Mouse (Mus musculus) lung, postnatal 0 days (tissue): ENCODE data around the gene Lyst. TPM values are rescaled to one million over a fixed set of nuclear protein-coding genes. Genes with fewer than 3 reads are reported as not detected.

ENCODE experiments used
- ATAC-seq: fragments of 200-750 bp; cut with Nextera tagmentation; 2 replicates; pipeline ENCODE4 v1.8.0; 2017; ENCODE audit warnings: moderate library complexity
- DNase-seq: peaks from one replicate; pipeline ENCODE4 v3.0.0-alpha.2; 2016; ENCODE audit warnings: low spot score
- H3K27ac ChIP-seq: fragments of 300-500 bp; sonication (generic); 2 replicates; pipeline ENCODE4 v1.5.1; 2014; ENCODE audit warnings: antibody characterized with exemption, mild to moderate bottlenecking, low read length, mixed read lengths
- H3K27me3 ChIP-seq: fragments of 300-500 bp; sonication (generic); replicated peaks from 2 replicates; pipeline ENCODE4 v1.6.1; 2014; ENCODE audit warnings: low read length, mixed read lengths; ENCODE audit not compliant: insufficient read depth
- H3K36me3 ChIP-seq: fragments of 300-500 bp; sonication (generic); 2 replicates; pipeline ENCODE4 v1.6.1; 2014; ENCODE audit warnings: low read length, mixed read lengths; ENCODE audit not compliant: insufficient read depth
- H3K4me1 ChIP-seq: fragments of 300-500 bp; sonication (generic); 2 replicates; pipeline ENCODE4 v1.6.1; 2014; ENCODE audit warnings: antibody characterized with exemption, low read depth, low read length, mixed read lengths; ENCODE audit not compliant: insufficient read depth
- H3K4me2 ChIP-seq: fragments of 300-500 bp; sonication (generic); replicated peaks from 2 replicates; pipeline ENCODE4 v1.6.1; 2014; ENCODE audit warnings: low read depth, mild to moderate bottlenecking, low read length, moderate library complexity, mixed read lengths
- H3K4me3 ChIP-seq: fragments of 300-500 bp; sonication (generic); 2 replicates; pipeline ENCODE4 v1.5.1; 2014; ENCODE audit warnings: low read depth, low read length
- H3K9ac ChIP-seq: fragments of 300-500 bp; sonication (generic); replicated peaks from 2 replicates; pipeline ENCODE4 v1.6.1; 2014; ENCODE audit warnings: low read depth, mild to moderate bottlenecking
- H3K9me3 ChIP-seq: fragments of 300-500 bp; sonication (generic); 2 replicates; pipeline ENCODE4 v1.6.1; 2016; ENCODE audit warnings: low read length, mixed read lengths
- CTCF ChIP-seq: IDR thresholded peaks from 2 replicates; pipeline ENCODE4 v1.5.1; 2016; ENCODE audit warnings: antibody characterized with exemption, mild to moderate bottlenecking
- EP300 ChIP-seq: IDR thresholded peaks from 2 replicates; pipeline ENCODE4 v1.6.1; 2016; ENCODE audit warnings: antibody characterized with exemption, mild to moderate bottlenecking, control low read depth
- WGBS: fragments of 180-500 bp; shearing (Covaris S2); extraction: QIAGEN DNeasy Blood & Tissue Kit; methylation state at CpG from one replicate; pipeline ENCODE4 v1.1.7; 2014; 5-methylcytosine and 5-hydroxymethylcytosine counted together
- polyA plus RNA-seq: library from polyadenylated mRNA; unstranded; fragments of >200 nt; fragmentation: Nextera tagmentation; extraction: Ambion mirVana; gene quantifications from 2 replicates; pipeline ENCODE4 v1.2.1, GENCODE M21; 2015

The Lyst gene
- polyA plus RNA-seq, 1 experiment from 2014 or later = 7.1 TPM

GRCm38 (mm10) chr13:13820234-13821123 is 230.3 kb downstream of the Lyst start:
- Histone ChIP-seq H3K27me3 (no peaks in the 10 kb centered on the region), H3K9me3 (no peaks in the 10 kb centered on the region), H3K9ac (no peak overlapping the region), H3K36me3 (no peaks in the 10 kb centered on the region), H3K4me2 (no peak overlapping the region), H3K4me1 (no peaks in the 10 kb centered on the region), H3K4me3 (no peak overlapping the region), H3K27ac (no peak overlapping the region)
- 70% methylated on average over 7 of the region's 7 CpGs for WGBS
- ATAC-seq (no peak), DNase-seq (no peak)
- no peak for TF ChIP-seq EP300
- TF ChIP-seq CTCF = no peak

DNA sequence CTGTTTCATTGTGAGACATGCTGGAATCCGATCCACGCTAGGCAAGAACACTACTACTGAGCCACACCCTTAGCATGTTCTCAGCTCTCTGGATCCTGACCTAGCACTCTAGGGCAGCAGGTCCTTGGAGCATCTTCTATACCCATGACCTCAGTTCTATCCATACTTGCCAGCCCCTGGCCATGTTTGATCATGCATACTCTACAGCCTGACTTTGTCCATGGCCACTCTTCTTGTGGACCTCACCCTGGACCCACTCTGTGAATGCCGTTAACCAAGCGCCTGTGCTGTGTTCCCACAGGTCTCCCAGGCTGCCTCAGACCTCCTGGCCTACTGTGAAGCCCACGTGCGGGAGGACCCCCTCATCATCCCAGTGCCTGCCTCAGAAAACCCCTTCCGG is 234.7 kb downstream of the Lyst start:
- H3K9me3 ChIP-seq = no peaks in the 10 kb centered on the region
- no peak overlapping the region for H3K27ac ChIP-seq
- WGBS = 84% methylated on average over 7 of the region's 7 CpGs
- no peaks in the 10 kb centered on the region for H3K27me3 ChIP-seq
- H3K36me3 ChIP-seq = no peaks in the 10 kb centered on the region
- DNase-seq (no peak), ATAC-seq (no peak)
- TF ChIP-seq CTCF = no peak
- no peak for TF ChIP-seq EP300
- H3K4me2 ChIP-seq = no peak overlapping the region
- no peaks in the 10 kb centered on the region for H3K4me1 ChIP-seq
- H3K9ac ChIP-seq = no peak overlapping the region
- H3K4me3 ChIP-seq = no peak overlapping the region

DNA sequence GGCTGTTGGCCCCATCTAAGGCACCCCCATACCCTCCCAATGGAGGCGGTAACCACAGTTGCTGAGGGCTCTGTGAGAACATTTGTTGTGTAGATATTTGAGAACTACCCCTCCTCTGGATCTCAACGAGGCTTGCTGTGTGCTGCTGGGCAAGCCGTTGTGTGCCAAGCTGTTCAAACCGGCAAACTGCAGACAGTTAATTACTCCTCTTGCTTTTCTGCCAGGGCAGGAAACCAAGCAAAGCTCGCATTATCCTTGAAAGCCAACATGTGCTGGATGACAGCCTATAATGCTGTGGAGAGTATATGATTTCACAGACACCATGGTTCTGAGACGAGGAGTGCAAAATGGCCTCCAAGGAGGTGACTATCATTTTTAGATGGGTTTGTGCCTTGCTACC is 236.3 kb downstream of the Lyst start:
- H3K4me3 ChIP-seq = no peak overlapping the region
- ATAC-seq = no peak
- DNase-seq = no peak
- no peaks in the 10 kb centered on the region for H3K36me3 ChIP-seq
- 73% methylated on average over 6 of the region's 6 CpGs for WGBS
- H3K27ac ChIP-seq = no peak overlapping the region
- no peak for TF ChIP-seq CTCF
- no peak for TF ChIP-seq EP300
- no peaks in the 10 kb centered on the region for H3K4me1 ChIP-seq
- no peaks in the 10 kb centered on the region for H3K9me3 ChIP-seq
- no peaks in the 10 kb centered on the region for H3K27me3 ChIP-seq
- H3K9ac ChIP-seq = no peak overlapping the region
- no peak overlapping the region for H3K4me2 ChIP-seq

DNA sequence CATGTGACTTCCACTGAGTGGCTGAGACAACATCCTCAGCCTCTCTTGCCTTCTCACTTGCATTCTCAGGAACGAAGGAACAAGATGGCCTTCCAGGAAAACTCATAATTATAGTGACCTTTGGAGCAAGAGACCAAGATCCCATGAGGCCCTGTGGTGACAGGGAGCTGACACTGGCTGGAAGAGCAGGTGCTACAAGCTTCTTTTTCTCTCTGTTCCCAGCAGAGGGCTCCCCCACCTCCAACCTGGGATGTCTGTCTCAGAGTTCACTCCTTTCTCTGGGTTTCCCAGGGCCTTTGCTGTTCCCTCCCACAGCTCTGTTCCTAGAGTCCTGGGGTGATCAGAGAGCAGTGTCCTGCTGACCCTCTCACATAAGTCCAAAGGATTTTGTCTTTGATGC is 237.9 kb downstream of the Lyst start:
- TF ChIP-seq CTCF (no peak), EP300 (no peak)
- ATAC-seq (no peak), DNase-seq (no peak)
- H3K27me3 ChIP-seq = no peaks in the 10 kb centered on the region
- 17% methylated on average over 1 of the region's 1 CpGs for WGBS
- no peak overlapping the region for H3K4me3 ChIP-seq
- no peaks in the 10 kb centered on the region for H3K9me3 ChIP-seq
- no peak overlapping the region for H3K27ac ChIP-seq
- H3K4me2 ChIP-seq = no peak overlapping the region
- H3K36me3 ChIP-seq = no peaks in the 10 kb centered on the region
- no peaks in the 10 kb centered on the region for H3K4me1 ChIP-seq
- no peak overlapping the region for H3K9ac ChIP-seq

Other genes starting within 250 kb of the Lyst start
- gene Gpr137b, start 196.4 kb upstream of the Lyst start, polyA plus RNA-seq = 19.3 and 22.4 TPM in 2 replicates
- gene Nid1, start 152.8 kb upstream of the Lyst start, polyA plus RNA-seq = 87.5 and 92.1 TPM in 2 replicates
- 0.94 and 1.4 TPM in 2 replicates for gene Gng4, start 193.7 kb downstream of the Lyst start, polyA plus RNA-seq